Mouse (Mus musculus) urinary bladder, postnatal 10 days (tissue): Measurements from ENCODE around the gene Ccdc61.

Experiments
- DNase-seq: peaks from one replicate; pipeline ENCODE4 v3.0.0; 2022; ENCODE audit warnings: low spot score

Gene Ccdc61

DNA sequence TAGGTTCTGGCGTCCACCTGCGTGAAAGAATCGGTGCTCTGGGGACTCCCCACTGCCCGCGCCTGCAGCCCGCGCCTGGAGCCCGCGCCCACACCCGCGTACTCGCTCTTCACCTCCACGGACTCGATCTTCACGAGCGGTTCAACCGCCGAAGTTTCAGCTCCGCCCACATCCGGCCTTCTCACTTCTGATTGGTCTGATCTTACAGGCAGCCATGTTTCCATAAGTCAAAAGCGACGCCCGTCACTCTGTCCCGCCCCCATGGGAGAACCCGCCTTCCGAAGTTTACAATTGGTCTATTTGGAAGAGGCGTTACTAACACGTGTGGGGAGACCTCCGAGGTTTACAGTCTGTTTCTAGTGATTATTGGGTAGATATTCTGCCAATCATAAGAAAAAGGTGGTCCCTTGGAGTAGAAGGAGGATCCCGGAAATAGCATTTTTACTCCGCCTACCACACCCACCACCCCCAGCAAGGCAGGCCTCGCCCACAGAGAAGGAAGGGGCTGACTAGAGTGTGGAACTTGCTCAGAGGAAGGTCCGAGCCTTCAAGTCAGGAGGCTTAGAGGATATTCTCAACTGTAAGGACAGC, at the start of gene Ccdc61:
Ccdc61 (minus strand) TSS at position 175 of the 591 bp plus-strand sequence.
- peak; percentile 75 for DNase-seq

DNA sequence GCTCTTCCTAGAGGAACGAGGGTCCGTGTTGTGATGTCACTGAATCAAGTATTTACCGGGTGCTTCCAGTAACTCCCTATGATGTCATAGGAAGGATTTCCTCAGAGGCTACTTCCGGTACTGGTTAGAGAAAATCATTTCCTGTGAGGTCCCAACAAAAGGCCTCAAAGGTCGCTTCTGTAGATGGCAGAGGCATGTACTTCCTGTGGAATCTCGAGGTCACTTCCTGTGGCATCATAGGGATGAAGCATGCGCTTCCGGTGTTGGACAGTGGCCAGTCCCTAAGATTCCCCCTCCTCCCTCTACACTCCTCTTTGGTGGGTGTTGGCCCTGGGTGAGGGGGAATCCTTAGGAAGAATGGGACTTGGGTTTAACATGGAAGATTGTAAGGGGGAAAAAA, 49.2 kb upstream of the Ccdc61 start:
- DNase-seq, result no peak

DNA sequence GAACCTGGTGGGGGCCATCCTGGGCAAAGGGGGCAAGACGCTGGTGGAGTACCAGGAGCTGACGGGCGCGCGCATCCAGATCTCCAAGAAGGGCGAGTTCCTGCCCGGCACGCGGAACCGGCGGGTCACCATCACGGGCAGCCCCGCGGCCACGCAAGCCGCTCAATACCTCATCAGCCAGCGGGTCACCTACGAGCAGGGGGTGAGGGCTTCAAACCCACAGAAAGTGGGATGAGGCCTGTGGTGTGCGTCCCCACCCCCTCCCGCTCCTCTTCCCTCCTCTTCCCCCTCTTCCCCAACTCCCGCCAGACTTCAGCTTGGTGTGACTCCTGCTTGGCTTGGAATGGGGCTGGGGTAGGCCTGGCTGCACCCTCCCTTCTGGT, 48.2 kb upstream of the Ccdc61 start:
- DNase-seq, result no peak

DNA sequence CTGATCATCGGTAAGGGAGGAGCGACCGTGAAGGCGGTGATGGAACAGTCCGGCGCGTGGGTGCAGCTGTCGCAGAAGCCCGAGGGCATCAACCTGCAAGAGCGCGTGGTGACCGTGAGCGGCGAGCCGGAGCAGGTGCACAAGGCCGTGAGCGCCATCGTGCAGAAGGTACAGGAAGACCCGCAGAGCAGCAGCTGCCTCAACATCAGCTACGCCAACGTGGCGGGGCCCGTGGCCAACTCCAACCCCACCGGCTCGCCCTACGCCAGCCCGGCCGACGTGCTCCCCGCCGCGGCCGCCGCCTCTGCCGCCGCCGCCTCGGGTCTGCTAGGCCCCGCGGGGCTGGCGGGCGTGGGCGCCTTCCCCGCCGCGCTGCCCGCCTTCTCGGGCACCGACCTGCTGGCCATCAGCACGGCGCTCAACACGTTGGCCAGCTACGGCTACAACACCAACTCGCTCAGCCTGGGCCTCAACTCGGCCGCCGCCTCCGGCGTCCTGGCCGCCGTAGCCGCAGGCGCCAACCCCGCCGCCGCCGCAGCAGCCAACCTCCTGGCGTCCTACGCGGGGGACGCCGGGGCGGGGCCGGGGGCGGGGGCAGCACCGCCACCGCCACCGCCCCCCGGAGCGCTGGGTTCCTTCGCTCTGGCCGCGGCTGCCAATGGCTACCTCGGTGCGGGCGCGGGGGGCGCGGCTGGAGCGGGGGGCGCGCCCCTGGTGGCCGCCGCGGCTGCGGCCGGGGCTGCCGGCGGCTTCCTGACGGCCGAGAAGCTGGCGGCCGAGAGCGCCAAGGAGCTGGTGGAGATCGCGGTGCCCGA, 47.6 kb upstream of the Ccdc61 start:
- DNase-seq, result no peak

DNA sequence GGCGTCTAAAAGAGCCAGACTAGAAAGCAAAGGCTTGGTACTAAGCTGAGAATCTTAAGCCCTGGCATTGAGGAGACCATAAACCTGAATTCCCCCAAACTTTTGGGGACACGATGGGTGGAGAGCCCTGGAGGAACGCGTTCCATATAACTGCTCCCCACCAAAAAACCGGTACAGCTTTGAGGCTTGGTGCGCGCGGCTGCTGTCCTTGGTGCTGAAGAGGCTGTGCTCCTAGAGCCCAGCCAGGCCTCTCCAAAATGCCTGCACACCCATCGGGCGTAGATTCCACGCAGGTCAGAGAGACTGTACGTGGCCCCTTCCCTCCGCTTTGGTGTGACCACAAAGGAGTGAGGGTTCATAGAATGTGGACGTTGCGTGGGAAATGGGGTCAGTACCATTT, 41.2 kb upstream of the Ccdc61 start:
- DNase-seq, result no peak

DNA sequence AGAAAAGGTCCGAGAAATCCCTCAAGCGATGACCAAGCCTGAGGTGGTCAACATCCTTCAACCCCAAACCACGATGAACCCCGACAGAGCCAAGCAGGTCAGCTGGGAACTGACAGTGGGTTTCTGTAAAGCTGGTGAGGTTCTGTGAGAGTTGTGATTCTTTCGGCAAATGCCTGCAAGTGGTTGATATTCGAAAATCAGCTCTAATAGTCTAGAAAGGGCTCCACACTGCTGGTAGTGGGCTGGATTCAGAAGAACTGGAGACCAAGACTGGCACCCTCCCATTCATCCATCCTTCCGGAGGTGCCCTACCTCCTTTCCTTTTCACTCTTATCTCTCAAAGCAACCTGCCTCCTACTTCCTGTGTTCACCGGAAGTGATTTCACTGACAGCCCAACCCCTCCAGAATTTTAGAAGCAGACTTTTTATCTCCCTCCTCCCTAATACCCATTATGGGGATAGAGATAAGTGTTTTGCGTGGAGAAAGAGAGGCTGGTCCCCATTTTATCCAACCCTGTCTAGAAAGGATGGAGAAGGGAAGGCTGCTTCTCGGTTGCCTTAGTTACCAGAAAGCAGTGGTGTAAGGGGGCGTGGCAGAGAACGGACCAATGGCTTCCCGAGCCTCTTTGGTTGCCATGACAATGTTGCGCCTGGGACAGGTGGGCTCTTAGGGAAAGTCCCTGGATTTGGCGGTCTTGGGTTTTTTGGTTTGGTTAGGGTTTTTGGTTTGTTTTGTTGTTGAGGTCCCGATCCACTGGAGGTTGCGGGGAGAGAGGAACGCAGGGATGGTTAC, 40.5 kb upstream of the Ccdc61 start:
- no peak for DNase-seq

DNA sequence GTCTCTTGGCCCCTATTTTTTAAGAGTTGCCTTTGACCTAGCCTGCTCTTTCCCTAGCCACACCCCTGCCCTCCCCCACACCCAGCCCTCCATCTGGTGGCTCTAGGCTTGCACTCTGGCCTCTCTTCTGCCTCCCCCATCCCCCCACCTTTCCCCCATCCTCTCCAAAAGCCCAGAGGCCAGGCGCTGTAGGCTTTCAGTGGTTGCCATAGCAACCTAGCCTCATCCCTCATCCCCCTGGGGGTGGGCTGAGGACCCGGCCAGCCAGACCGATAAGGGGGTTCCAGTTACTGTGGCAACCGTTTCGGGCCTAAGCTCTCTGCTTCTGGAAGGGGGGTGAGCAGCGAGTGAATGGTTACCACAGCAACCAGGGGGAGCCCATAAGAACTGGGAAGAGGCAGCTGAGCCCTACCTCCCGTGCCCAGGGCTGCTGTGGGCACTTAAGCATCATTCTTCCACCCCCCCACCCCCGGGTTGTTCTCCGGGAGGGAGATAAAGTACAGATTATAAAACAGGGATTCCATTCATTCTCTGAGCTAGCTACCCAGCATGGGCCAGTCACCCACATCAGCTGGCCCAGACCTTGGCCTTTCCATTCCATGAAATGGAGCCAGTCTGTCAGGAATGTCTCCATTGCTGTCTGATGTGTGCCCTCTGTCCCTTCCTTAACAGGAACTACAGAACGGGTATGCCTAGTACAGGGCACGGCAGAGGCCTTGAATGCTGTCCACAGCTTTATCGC, 39.7 kb upstream of the Ccdc61 start:
- no peak for DNase-seq

DNA sequence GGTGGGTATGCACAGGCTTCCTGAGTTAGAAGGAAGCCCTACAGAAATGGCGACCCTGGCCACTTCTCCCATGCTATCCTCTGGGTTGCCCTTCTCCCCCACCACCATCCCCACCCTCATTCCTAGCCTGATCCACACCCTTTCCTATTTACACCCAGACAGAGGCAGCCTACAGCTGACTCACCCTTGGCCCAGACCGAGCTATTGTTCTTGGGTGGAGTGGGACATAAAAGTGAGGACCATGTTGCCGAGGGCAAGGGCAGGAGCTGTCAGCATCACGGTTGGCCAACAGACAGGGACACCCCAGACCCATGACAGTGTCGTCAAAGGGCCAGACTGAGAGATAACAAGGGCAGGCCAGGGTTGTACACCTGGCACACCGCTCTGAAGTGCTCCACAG, 37.9 kb upstream of the Ccdc61 start:
- DNase-seq, result no peak

DNA sequence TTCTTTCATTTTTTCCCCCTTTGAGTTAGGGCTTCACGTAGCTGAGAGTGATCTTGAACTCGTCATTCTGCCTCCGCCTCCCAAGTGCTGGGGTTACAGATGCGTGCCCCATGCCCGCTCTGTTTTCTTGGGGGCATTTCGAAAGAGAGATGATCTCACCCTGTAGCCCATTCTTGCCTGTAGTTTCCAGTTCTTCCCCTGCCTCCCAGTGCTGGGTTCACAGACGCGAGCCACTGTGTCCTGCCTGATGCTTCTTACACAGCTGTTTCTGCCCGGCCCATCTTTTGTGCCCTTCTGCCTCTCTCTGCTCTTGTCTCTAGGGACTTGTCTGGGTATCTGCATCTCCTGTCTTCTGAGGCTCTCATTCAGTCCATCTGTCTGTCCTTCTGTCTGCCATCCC, 32.6 kb upstream of the Ccdc61 start:
- DNase-seq, result no peak

DNA sequence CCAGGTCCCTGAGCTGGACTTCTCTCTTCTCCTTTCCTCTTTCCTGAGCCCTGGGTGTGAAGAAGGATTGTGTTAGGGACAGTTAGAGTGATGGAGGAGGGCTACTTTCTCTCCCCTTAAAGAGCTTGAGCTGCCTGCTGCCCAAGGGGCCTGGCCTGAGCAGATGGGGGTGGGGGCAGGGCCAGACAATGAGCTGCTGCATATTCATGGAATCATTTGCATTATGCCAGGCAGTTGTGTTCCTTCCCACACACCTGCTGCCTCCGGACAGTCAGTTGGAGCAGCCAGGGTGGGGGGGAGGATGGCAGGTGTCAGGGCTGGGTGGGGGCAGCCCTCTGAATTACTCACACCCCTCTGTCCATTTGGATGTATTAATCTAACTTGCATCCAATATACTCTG, 32.2 kb upstream of the Ccdc61 start:
- DNase-seq, result no peak

DNA sequence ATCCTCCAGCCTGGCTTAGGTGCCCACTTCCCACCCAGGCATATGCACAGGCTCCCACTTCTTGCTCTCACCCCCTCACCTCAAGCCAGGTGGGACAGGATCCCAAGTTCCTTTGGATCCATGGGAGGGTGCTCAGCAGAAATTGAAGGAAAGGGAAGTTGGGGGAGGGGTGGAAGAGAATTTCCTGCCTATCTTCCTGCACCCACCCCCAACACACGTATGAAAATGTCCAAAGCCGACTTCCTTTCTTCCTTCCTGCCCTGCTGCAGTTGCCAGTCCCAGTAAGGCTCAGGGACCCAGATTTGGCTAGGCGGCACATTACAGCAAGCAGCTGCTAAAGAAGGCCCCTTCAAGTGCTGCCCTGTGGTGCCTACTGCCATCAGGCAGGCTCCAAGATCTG, 17.5 kb upstream of the Ccdc61 start:
- no peak for DNase-seq

DNA sequence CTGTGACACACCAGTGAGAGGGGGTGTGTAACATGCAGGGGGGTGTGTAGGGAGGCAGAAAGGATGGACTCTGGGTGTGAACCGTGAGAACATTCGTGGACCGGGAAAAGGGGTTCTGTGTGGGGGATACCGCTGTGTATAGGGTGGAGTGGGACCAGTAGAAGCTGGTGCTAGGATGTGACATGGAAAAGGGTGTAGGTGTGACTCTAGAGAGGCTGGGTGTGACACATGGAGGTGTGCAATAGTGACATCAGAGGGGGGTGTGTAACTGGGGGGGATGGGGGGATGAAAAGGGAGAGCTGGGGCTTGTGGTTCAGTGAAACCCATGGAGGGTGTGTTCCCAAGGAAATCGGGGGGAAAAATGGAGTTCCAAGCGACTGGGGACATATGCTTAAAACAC, 16.7 kb upstream of the Ccdc61 start:
- DNase-seq, result no peak

DNA sequence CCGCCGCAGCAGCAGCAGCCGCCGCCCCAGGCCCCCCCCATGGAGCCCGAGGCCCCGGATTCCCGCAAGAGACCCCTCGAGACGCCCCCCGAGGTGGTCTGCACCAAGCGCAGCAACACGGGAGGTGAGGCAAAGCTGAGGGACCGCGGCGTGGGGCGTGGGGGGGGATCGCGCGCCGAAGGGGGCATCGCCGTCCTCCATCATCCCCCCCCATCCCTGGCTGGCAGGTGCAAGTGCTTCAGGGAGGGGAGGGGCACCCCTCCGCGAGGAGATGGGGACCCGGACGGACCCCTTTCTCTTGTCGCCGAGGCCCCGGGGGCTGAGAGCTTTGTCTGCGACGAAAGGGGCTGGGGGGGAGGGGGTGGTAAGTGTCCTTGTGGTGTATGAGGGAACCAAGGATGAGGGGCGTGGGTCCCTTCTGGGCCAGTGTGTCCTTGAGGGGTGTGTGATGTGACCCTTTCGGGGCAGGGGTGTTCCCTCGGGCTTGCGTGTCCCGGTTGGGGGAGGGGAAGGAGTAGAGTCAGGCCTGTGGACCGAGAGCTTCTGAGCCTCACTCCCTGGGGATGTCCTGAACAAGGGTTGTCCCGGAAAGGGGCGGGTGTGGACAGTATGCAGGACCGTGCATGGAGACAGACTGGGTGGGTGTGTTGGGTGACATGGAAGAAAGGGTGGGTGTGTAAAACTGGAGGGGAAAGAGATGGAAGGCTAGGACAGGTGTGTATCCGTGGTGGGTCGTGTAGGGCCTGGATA, 16.0 kb upstream of the Ccdc61 start:
- DNase-seq, result no peak

DNA sequence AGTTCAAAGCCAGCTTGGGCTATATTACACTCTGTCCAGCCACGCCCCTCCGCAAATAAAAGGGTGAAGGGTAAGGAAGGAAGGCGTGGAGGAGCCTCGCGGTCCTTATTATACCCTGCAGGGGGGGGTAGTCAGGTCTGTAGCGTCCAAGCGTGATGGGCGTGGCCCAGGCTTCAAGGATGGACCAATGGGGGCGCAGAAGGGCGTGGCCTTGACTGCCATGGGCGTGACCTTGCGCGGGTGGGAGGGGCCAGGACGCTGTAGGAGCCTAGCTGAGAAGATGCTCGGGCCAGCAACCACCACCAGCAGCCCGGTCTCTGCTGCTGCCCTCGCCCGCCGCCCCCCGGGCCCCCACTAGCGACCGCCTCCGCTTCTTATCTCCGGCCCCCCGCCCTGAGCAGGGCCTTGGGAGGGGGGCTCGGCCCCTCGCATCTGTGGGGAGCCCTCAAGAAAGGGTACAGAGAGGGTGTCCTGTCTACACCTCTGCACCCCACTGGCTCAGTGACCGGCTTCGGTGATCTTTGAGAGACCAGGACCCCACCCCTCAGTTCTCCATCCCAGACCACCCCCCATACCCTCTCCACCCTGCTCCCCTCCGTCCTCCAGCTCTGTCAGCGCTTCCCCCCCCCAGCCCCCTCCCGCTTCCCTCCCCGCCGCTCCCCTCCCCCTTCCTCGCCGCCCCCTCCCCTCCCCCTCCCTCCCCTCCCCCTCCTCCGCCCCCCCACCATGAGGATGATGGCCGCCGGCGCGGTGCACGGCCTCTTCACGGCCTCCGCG, 15.1 kb upstream of the Ccdc61 start, which contains the start of gene Nova2:
Nova2 (plus strand) TSS at position 727 of the 777 bp plus-strand sequence.
- DNase-seq, result peak; percentile 36

DNA sequence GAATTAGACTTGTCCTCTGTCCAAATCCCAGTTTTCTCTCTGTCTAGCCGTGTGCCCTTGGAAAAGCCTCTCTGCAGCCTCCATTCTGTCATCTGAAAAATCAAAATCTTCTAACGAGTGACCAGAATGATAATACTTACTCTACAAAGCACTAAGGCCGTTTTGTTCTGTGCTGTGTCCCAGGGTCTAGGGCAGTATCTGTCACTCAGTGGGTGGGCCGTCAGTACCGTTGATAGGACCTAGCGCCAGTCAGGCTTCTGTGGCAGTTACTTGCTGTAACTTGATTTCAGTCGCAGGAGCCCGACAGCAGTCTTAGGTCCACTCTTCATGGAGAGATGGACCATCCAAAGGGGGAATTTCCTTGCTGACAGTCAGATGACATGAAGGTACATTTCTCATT, 14.1 kb upstream of the Ccdc61 start:
- no peak for DNase-seq

DNA sequence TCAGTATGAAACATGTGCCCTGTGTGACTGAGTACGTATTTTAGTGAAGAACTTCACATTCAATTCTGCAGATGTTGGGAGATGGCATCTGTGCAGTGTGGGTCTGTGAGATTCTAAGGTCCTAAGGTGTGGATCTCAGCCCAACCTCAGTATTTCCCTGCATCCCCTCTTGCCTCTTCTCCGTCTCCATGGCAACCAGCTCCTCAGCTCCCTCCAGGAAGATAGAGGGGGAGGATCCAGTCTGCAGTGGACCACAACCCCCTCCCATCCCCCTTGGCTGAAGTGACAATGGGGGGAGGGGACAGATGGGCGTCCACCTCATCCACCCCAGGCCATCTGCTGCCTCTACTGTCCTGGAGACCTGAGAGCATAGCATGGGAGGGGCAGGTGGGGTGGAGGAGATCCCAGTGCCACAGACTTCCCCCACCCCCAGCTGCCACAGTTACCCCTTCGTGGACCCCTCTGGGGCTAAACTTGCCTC, 13.5 kb upstream of the Ccdc61 start:
- no peak for DNase-seq

DNA sequence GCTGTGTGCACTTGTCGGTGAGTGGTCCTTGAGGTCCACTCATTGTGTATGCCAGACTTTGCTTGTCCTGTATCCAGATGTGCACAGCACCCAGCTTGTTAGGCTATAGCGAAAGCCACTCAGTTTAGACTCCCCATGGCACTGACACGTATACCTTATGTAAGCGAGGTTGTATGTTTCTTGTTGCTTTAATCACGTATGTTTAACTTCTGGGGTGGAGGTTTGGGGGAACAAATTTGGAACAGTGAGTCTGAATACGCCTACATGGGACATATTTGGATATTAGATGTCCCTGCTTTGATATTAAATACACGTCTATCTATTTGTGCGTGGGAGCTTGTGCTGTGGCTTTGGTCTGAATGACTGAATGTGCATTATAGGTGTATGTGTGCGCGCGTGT, 13.1 kb upstream of the Ccdc61 start:
- DNase-seq, result no peak

DNA sequence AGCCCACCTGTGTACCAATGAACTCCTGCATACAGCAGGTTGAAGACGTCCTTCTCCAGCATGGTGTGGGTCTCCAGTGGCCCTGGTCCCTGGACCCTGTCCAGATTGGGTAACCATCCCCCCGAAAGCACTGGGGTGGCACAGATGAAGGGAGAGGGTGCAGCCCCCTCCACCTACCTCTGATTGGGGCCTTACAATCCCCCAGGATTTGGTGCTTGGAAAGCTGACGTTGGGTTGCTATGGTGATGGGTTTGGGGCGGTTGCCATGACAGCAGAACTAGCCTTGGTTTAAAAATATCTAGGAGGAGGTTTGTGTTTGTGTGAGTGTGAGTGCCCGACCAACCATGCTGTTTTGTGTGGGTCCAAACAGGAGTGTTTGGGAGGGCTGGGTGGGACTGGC, 12.6 kb upstream of the Ccdc61 start:
- no peak for DNase-seq

DNA sequence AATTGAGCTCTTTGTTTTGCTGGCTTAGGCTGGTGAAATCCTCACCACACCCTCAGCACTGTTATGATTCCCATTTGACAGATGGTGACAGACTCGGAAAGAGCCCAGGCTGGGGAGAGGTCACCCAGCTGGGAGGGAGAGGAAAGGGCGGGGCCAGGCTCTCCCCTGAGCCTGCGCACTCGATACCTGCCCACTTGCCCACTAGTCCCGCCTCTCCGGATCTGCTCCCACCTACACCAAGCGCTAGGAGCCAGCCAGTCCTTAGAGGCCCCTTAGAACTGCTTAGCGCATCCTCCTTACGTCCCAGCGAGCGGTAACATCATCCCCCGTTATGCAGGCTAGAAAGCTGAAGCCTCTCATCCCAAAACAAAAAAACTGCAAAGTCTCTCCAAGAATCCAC, 10.9 kb upstream of the Ccdc61 start:
- DNase-seq, result no peak

DNA sequence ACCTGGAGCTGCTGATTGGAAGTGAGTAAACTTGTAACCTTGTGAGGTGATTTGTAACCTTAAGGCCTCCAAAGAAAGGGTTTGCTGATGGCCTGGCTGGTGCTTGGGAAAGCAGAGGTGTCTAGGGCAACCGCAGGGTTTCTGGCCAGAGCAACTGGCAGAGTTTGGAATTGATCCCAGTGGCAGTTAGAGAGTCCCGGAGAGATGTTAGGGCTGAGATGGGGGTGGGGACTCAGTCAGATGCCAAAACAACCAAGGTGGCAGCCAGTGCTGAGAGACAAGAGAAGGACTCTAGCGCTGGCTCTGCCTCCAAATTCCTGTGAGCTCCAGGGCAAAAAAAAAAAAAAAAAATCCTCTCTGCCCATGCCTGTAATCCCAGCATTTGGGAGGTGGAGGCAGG, 7.7 kb upstream of the Ccdc61 start:
- DNase-seq, result no peak

DNA sequence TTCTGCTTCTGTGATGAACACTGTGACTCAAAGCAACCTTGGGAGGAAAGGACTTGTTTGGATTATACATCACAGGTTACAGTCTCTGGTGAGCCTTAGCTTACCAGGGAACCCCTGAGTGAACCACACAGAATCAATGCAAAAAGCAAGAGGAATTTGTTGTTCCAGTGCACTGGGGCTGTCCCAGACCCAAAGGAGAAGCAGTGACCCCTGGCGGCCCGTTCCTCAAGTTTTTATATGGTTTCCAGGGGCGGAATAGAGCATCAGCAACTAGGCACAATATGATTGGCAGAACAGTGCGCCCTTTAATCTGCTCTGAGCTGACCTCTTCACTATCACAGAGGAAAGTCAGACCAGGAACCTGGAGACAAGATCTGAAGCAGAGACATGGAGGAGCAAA, 6.0 kb upstream of the Ccdc61 start:
- no peak for DNase-seq
